Mouse (Mus musculus) 3134 (cell line): Measurements from ENCODE around the gene Clstn2.

Experiments used
- DNase-seq: peaks from one replicate; pipeline ENCODE4 v3.0.0-alpha.2; 2011; ENCODE audit warnings: low spot score; ENCODE audit not compliant: insufficient read length; ENCODE audit errors: extremely low read depth

The Clstn2 gene

GRCm38 (mm10) chr9:98032573-98033272, at the start of gene Clstn2:
Clstn2 (minus strand) TSS chr9:98033181.
- DNase-seq: no peak

- DNase-seq: no peak
Measured at GRCm38 (mm10) chr9:98067767-98068166, 34.8 kb upstream of the Clstn2 start.

- no peak for DNase-seq
Measured at GRCm38 (mm10) chr9:98061646-98062045, 28.7 kb upstream of the Clstn2 start.

- no peak for DNase-seq
Measured at GRCm38 (mm10) chr9:98057291-98057690, 24.3 kb upstream of the Clstn2 start.

- no peak for DNase-seq
Measured at GRCm38 (mm10) chr9:98051343-98051742, 18.4 kb upstream of the Clstn2 start.

GRCm38 (mm10) chr9:98033273-98033855, 383 bp upstream of the Clstn2 start:
- DNase-seq: no peak

GRCm38 (mm10) chr9:98031898-98032572, 946 bp downstream of the Clstn2 start:
- DNase-seq: no peak

- DNase-seq: no peak
Measured at GRCm38 (mm10) chr9:98030715-98031114, 2.3 kb downstream of the Clstn2 start.

- no peak for DNase-seq
Measured at GRCm38 (mm10) chr9:98025548-98025947, 7.4 kb downstream of the Clstn2 start.

- no peak for DNase-seq
Measured at GRCm38 (mm10) chr9:98023069-98023468, 9.9 kb downstream of the Clstn2 start.

- no peak for DNase-seq
Measured at GRCm38 (mm10) chr9:98019876-98020275, 13.1 kb downstream of the Clstn2 start.

- no peak for DNase-seq
Measured at GRCm38 (mm10) chr9:98018687-98019086, 14.3 kb downstream of the Clstn2 start.

- no peak for DNase-seq
Measured at GRCm38 (mm10) chr9:98016576-98016975, 16.4 kb downstream of the Clstn2 start.

- DNase-seq: no peak
Measured at GRCm38 (mm10) chr9:97996349-97996748, 36.6 kb downstream of the Clstn2 start.

- no peak for DNase-seq
Measured at GRCm38 (mm10) chr9:97995723-97996122, 37.3 kb downstream of the Clstn2 start.

GRCm38 (mm10) chr9:97992131-97992530, 40.9 kb downstream of the Clstn2 start:
- no peak for DNase-seq

- DNase-seq: no peak
Measured at GRCm38 (mm10) chr9:97977339-97977738, 55.6 kb downstream of the Clstn2 start.

GRCm38 (mm10) chr9:97974801-97975347, 58.1 kb downstream of the Clstn2 start:
- no peak for DNase-seq

- DNase-seq: no peak
Measured at GRCm38 (mm10) chr9:97966691-97967090, 66.3 kb downstream of the Clstn2 start.

- DNase-seq: no peak
Measured at GRCm38 (mm10) chr9:97957508-97957907, 75.5 kb downstream of the Clstn2 start.

- no peak for DNase-seq
Measured at GRCm38 (mm10) chr9:97956407-97957106, 76.4 kb downstream of the Clstn2 start.
